Mouse (Mus musculus) testis, postnatal 14 days (tissue): ENCODE data around the gene Btbd2.
A peak's percentile ranks its signal among the peaks of the same experiment; 100 is the strongest.

Experiments used
- DNase-seq: peaks from one replicate; pipeline ENCODE4 v3.0.0; 2021; ENCODE audit warnings: low spot score

Gene Btbd2

DNA sequence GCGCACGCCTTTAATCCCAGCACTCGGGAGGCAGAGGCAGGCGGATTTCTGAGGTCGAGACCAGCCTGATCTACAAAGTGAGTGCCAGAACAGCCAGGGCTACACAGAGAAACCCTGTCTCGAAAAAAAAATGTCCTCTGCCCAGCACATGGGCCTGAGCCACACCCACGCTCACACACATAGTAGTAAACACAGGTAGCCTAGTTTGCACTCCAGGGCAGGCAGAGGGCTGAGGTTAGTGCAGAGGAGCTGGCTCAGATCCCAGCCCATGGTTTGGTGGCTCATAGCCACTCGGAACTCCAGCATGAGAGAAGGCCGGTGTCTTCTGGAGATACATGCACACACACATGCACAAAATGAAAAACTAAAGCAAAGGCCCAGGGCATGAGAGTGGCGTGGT is 9.9 kb downstream of the Btbd2 start:
- DNase-seq, result no peak

DNA sequence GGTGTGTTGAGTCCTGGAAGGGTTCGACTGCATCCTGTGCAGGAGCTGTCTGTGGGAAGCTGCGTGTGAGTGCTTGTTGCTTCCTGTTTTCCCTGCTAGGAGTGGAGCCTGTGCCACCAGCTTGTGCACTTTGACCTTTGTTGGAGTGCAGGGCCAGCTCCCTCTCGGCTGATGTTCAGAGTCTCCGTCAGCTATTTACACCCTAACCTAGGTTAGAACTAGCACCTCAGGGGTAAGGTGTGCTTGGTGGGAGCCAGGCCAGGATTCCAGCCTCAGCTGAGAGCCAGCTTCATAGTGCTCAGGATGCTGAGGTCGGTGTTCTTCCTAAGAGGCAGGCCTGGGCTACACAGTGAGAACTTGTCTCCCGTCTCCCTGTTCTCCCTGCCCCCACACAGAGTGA is 21.5 kb downstream of the Btbd2 start:
- DNase-seq, result no peak

DNA sequence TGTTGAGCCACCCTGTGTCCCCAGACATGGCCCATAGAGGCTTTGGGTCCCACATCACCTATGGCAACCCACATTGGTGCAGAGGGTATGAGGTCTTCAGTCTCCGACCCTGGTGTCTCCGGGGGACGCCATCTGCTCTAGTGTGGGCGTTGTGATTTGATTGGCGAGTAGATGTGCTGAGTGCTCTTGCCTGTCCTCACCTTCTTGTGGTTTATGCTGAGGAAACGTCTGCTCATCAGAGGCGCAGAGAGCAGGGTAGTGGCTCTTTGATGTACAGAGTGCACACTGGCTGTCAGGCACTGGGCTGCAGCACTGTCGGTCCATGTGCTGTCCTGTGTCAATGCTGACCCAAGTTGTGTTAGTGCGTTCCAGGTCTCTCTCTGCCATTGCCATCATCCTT is 27.9 kb downstream of the Btbd2 start:
- DNase-seq, result no peak

DNA sequence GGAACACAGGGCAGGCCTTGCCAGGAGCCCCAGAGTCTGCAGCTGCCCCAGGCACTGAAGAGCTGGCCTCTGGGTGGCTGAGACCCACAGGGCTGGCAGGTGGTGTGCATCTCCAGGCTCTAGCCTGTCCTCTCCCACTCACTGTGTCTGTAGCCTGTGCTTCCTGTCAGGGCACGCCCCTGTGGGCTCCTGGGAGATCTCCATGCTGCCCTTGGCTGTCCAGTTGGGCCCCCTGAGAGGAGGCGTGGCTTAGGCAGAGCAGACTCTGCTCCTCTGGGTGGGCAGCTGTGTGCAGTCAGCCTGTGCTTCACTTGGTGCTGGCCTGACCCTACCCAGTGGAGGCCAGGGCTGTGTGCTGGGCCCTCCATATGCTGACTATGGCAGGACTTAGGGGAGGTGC is 29.2 kb downstream of the Btbd2 start:
- peak; percentile 71 for DNase-seq

DNA sequence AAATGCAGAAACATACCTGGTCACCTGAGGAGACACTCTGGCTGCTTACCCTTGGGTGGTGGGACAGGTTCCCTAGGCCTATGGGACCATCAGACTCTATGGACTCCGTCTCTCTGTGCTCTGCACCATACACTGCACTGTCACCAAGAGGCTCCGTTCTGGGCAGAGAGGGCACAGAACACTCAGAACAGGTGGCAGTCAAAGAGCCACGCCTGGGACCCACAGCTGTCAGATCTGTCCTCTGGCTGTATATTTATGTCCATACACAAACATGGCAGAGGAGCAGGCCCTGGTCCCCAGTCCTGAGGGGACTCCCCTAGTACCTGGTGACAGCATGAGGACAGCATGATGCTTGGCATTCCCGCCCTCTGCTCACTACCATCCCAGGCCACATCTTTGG is 31.1 kb downstream of the Btbd2 start:
- no peak for DNase-seq

DNA sequence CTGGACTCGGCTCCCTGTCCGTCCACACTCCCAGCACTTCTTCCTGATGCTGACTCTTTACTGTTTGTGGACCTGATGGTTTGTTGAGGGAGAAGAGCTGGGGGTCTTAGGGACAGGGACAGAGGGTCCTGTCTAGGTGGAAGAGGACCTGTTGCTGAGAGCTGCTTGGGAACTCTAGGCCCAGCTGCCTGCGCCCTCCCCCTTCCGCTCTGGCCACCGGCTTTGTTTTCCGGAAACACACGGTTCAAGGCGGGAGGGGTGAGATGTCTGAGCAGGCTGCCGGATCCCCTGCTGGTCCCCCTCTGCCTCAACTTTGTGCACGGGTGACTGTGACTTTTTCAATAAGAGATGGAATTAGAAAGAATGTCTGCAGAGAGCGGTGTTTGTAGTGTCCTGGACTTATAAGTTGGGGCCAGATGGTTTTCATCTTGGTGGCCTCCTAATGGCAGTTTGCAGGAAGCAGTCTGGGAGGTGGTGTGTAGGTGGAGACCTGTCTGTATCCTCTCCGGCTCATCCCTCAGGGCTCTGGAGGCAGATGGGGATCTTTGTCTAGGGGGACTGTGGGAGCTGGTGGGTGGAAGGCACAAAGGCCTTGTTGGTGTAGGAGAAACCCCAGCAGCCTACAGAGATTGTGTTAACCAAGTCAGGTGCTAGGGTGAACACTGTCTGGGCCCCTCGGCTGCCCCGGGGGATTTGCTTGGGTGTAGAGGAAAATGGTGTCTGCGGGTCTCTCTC is 33.2 kb downstream of the Btbd2 start:
- DNase-seq, result no peak

DNA sequence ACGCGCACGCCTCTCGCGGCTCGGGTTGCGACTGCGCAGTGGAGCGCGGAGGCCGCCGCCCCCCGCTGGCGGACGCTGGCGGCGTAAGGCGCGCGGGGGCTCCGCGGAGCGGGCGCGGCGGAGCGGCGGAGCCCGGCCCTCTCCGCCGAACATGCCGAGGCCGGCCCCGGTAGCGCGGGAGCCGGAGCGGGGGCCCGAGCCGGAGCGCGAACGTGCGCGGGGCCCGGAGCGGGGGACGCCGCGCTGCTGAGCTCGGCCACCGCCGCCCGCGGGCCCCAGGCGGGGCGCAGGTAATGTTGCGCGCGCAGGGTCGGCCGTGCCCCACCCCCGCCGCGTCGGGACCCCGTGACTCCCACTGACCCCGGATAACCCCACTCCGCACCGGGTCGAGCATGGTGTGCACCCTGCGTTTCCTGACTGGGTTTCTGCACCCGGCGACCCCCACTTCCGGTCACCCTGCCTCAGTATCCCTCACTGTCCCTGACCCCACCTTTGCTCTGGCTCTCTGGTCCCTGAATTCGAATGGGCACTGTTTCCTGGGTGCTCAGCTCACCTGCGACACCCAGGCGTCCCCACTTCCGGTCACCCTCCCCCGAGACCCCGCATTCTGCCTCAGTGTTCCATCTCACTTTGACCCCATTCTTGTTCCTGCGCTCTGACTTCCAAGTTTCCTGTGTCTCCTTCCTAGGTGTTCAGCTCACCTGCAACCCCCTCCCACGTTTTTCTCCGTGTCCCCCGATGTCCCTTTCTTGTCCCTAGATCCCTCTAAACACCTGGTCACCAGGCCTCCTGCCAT is 34.0 kb downstream of the Btbd2 start, which contains the start of gene Csnk1g2:
Csnk1g2 (plus strand) TSS at position 178 of the 796 bp plus-strand sequence.
- peak; percentile 80 for DNase-seq

DNA sequence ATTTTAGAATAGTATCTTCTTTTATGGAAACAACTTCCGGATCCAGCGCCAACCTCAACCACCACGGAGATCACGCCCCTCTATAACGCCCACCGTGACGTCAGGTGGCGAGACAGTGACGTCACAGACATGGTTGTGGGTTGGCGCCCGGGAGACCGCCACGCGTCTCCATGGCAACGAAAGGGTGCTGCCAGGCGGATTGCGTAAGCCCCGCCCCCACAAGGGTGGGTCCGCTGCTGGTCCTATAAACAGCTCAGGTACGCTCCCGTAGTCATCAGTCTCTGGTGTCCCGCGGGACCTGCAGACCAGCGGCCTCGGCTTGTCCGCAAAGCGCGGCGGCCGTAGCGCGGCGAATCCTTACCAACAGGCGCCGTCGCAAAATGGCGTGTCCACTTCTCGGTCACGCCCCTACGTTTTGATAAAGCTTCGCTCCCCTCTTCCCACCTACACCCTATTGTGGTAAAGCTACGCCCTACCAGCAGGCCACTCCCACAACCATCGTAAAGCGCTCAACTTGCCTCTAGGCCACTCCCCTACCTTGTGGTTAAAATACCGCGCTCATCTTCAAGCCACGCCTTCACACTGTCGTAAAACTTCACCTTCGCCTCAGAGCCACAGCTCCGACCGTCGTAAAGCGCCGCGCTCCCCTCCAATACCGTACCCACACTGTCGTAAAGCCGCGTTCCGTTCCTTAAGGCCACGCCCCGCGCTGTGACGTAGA is 34.8 kb downstream of the Btbd2 start:
- peak; percentile 100 for DNase-seq

DNA sequence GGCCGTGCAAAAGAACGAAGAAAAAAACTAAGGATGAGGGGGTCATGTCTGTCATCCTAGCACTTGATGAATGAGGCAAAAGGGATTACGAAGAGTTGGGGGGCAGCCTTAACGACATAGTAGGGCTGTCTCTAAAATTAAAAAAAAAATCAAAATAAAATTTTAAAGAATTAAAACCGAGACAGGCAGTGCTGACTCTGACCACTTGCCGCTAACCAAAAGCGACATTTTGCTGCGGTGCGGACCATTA is 35.3 kb downstream of the Btbd2 start:
- DNase-seq, result no peak

DNA sequence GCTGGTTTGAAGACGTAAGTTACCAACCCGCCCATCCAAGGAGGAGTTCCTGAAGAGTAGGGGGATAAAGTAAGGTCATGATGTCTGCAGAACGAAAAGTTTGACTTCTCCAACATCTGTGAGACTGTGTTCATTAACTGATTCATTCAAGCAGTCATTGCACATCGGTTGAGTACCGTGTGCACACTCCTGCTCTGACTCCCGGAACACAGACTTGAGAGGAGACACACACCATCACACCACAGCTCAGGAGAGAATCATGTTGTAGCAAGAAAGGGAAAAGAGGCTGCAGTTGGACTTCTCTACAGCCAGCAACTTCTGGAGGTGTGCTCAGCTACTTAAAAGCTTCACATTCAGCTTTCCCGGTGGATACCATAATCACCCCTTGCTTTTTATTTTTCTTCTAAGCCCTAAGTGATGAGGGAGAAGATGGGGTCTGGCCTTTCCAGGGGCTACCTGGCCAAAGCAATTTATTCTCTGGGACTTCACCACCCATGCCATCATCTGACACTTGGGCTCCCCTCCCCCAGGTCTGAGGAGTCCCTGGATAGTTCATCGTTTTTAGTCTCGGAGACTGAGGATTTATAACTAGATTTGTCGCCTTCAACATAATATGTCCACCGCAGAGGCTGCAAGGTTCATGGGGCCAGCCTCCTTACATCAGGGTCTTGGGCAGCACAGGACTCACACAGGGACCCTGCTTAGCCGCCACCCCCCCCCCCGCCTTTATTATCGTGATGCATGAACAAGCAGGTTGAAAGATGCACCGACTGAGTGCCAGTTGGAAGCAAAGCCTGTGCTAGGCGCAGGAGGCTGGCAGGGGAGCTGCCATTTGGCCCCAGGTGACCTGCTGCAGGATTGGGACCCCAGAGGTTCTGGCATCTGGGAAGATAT is 35.8 kb downstream of the Btbd2 start:
- DNase-seq, result no peak

DNA sequence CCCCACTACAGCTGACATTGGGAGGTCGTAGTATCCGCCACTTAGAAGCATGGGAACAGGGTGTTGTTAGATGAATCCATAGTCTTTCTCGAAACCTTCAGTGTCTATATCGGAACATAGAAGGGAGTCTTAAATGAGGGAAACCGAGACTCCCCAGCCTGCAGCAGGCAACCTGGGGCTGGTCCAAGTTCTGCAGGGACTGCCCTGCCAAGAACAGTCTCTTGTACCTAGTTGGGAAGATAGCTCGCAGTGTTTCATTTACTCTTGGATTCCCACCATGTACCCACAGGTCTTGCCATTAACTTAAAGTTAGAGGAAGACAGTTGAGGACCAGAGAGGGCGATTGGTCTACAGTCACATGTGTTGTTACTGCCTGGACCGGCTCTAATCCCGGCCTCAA is 36.5 kb downstream of the Btbd2 start:
- no peak for DNase-seq

DNA sequence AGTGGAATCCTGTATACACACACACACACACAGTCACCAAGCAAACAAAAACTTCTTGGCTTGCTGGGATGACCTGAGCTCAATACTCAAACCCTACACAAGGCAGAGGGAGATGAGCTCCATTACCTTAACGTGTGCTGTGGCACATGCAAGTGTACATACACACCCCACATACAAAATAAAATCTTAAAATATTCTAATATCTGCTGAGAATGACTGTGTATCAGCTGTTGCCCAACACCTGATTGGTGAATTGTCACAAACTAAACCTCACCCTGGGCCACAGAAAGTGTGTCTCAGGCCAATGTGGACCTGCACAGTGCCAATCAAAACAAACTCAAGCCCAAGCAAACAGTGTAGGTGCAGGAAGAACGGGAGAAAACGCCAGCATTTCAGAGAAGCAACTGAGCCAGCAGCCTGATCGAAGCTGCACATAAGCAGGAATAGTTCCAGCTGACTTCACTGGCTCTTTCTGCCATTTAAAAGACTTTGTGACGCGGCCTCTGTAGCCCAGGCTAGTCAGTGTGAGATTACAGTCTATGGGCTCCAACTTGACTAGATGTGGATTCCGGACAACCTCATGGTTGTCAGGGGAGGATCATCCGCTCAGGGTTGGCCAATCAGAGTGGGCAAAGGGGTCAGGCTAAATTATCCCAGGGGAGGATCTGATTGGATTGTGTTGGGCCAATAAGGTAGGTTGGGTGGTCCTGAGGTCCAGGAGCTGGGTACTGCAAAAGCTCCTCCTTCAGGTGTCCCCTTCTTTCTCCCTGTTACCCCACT is 37.2 kb downstream of the Btbd2 start:
- no peak for DNase-seq

DNA sequence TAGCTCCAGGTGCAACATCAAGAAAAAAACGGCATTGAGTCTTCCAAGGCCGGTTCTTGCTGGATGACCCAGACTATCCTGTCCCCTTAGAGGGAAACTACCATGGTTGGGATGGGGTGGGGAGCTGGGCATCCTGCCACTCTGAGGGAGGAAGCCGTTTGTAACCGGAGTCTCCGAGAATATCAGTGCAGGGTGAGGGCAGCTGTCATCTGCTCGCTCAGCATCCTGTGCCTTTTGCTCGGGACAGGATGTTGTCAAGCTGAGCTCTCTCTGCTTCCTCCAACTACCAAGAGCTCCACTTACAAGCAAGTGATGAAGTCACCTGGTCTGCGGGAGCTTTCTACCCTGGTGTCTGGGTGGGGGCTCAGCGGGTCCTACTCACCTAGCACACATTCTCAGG is 38.7 kb downstream of the Btbd2 start:
- DNase-seq, result no peak

DNA sequence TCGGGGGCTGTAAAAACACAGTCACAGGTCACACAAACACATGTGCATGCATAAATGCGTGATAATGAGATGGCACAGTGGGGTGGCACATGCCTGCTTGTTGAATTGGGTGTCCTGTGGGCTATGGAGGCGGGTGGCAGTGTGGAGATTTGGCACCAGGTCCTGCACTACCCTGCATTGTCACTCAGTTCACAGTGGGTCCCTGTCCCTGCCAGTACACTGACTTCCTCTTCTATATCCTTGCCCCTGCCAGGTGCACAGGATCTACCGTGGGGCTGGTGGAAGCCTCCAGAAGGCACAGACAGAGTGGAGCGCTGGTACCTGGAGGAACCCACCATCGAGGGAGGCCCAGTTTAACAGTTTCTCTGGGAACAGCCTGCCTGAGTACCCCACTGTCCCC is 42.5 kb downstream of the Btbd2 start:
- DNase-seq, result no peak

DNA sequence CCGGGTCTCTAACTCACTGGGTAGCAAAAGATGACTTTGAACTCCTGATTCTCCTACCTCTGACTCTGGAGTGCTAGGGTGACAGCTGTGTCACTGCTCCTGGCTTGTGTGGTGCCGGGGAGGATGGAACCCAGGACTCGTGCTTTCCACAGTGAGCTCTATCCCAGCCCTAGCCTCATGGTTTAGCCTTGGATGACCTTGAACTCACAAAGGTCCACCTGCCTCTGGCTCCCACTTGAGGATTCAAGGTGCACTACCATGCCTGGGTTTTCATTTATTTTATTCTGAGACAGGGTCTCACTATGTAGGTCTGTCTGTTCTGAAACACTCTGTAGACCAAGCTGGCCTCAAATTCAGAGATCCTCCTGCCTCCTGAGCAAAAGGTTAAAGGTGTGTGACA is 43.0 kb downstream of the Btbd2 start:
- DNase-seq, result no peak

DNA sequence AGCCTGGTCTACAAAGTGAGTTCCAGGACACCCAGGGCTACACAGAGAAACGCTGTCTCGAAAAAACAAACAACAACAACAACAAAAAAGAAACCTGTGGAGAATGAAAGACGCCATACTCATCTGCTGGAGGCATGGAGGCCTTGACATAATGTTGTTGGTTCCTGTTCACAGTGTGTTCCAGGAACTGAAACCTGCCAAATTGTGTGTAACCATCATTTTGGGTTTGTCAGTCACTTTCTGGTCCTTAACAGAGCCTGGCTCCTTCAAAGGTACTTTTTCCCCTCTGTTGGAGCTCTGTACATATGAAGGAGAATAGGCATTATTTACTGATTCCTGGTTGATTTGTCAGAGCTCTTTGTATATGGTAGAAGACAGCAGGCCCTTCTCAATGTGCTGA is 45.0 kb downstream of the Btbd2 start:
- no peak for DNase-seq

DNA sequence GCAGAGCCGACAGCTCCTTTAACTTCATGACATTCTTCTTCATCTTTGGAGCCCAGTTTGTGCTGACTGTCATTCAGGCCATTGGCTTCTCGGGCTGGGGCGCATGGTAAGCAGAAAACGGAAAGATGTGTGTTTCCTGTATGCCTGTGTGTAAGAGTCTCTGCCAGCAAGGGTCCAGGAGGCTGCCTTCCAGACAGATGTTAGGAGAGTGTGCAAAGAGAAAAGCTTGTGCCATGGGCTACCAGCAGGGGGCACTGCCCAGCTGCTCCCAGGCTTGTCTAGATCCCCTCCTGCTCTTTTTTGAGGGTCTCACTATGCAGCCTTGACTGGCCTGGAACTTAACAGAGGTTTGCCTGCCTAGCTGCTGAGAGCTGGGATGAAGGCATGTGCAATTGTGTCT is 45.8 kb downstream of the Btbd2 start:
- DNase-seq, result no peak

DNA sequence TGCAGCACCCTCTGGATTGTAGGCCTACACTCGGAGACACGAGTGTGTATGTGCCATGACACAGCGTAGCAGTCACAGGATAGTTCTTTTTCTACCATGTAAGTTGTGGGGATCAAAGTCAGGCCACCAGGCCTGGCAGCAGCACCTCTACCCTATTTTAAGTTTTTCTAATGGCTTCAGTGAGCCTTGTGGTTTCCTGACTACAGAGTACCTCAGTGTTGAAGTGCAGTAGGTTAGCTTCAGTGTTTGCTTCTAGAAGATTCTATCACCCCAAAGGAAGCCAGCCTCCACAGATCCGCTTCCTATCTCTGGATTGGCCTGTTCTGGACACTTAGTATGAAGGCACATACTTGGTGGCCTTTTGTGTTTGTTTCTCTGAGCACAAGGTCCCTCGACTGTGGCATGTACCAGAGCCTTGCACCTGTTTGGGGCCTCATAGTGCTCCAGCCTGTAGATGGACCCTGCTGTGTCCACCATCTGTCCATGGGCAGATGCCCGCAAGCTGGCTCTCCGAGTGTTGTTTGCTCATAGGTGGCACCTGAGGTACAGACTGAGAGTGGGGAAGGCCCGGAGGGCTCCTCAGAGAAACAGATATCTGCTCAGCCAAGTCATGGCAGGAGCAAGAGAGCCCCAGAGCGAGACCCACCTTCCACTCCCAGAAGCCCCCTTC is 46.6 kb downstream of the Btbd2 start:
- DNase-seq, result no peak

DNA sequence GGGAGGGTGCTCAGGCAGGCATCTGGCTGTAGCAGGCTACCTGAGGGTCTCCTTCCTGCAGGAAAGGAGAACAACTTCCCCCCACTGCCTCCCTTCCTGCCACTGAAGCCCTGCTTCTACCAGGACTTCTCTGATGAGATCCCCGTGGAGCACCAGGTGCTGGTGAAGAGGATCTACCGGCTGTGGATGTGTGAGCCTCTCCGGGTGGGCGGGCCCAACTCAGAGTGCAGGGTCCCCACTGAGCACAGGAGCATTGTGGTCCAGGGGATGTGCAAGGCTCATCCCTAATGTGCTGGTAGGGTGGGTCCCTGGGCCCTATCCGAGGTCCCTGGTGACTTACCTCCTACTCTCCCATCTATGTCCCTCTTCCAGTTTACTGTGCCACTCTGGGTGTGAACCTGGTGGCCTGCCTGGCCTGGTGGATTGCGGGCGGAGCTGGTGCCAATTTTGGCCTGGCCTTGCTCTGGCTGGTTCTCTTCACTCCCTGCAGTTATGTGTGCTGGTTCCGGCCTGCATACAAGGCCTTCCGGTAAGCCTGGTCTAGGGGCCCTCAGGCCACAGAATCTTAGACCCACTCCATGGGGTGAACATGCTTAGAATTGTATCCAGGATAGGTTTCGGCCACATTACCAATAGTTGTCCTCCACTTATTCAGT is 47.5 kb downstream of the Btbd2 start:
- DNase-seq, result no peak

DNA sequence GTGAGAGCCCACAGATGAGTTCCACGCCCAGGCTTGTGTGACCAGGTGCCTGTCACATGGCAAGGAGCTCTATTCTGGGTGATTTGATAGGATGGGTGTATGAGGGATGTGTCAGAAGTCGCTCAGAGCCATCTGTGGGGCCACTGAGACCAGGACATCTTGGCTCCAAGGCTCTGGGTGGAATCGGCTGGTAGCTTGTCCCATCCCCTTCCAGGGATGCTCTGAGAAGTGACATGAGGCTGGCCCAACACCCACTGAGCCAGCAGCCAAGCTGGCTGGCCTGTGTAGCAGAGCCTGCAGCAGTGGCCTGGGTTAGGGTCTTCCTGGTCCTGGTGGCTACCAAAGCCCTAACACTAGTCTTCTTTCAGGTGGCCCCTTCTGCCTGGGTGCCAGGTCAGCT is 48.4 kb downstream of the Btbd2 start:
- no peak for DNase-seq
